Mouse (Mus musculus) layer of hippocampus, adult 2 months (tissue): Measurements from ENCODE around the gene Hoxa1. TPM values are rescaled to one million over a fixed set of nuclear protein-coding genes. Genes with fewer than 3 reads are reported as not detected.

Experiments
- DNase-seq, 2 experiments: peaks; one replicate each; pipeline ENCODE4 v3.0.0; 2022; ENCODE audit warnings: low spot score in 2 of 2
- H3K27ac ChIP-seq: fragments of 200-600 bp; 2 replicates; pipeline ENCODE4 v1.8.1; 2022
- H3K4me3 ChIP-seq: fragments of 200-600 bp; 2 replicates; pipeline ENCODE4 v1.8.1; 2022; ENCODE audit warnings: mild to moderate bottlenecking
- CTCF ChIP-seq: fragments of 200-600 bp; conservative IDR thresholded peaks from 2 replicates; pipeline ENCODE4 v1.8.1; 2022; ENCODE audit warnings: antibody characterized with exemption, mild to moderate bottlenecking, moderate library complexity
- total RNA-seq, 2 experiments: library from RNA; stranded (reverse); gene quantifications; 2 replicates each; pipeline ENCODE4 v1.2.3; 2021

The Hoxa1 gene
- total RNA-seq, 2 experiments from 2014 or later, result not detected

DNA sequence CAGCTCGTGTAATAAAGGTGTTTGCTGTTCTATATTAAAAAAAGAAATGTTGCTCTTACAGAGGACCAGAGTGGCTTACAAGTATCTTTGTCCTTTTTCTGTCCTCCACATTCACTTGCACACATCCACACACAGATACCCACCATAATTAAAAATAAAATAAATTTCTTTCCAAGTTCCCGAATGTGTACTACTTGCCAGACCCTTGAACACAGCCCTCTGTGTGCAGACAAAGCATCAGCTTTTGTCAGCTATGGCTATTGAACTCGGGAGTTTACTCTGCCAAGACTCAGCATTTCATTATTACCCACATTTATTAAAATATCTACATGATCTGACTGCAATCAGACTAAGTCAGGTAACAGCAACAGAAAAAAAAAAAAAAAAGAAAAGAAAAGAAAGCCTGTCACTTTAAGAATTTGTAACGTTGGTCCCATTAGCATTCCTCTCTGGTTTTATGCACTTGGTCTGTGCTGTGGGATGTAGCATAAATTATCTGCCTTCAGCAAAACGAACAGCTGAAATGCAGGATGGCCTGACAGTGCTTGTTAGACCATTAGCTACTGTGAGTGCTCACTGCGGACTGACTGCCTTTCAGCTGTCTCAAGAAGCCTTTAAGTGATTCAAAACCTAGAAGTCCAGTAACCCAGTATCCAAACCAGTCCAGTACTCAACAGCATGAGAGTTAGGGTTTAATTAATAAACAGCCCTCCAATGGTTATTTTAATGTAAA, 39.0 kb downstream of the Hoxa1 start:
- no peak overlapping the region for H3K4me3 ChIP-seq
- no peak for TF ChIP-seq CTCF
- peak; percentile 12 to 15 for DNase-seq
- H3K27ac ChIP-seq, result peak overlapping the region; percentile 32; the same call in 1 of the 2 replicates

DNA sequence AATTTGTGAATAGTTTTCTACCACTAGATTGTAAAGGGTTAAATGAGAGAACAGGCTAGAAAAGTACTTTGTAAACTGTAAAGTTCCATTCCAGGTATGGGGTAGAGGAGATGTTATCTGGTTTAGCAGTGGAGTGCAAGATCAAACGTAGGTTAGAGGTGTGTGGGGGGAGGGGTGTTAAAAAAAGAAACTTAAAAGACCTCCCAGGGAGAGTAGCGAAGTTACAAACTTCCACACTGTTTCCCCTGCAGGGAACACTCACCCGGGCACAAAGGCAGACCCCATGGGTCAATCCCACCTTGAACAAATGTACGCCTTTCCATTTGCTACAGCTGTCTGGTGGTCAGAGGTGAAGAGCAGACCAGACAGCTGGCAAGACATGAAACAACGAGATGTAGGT, 42.2 kb downstream of the Hoxa1 start:
- TF ChIP-seq CTCF, result no peak
- no peak for DNase-seq
- H3K27ac ChIP-seq, result no peak overlapping the region
- no peak overlapping the region for H3K4me3 ChIP-seq

GRCm38 (mm10) chr6:52111846-52112245, 46.3 kb downstream of the Hoxa1 start:
- H3K27ac ChIP-seq, result no peak overlapping the region
- H3K4me3 ChIP-seq, result no peak overlapping the region
- no peak for TF ChIP-seq CTCF
- DNase-seq, result no peak

- Histone ChIP-seq H3K4me3 (no peak overlapping the region), H3K27ac (no peak overlapping the region)
- DNase-seq, result no peak
- no peak; the same call in 1 of the 2 replicates for TF ChIP-seq CTCF
Measured at GRCm38 (mm10) chr6:52107400-52107799, 50.7 kb downstream of the Hoxa1 start.

GRCm38 (mm10) chr6:52106716-52107115, 51.4 kb downstream of the Hoxa1 start:
- Histone ChIP-seq H3K27ac (no peak overlapping the region), H3K4me3 (no peak overlapping the region)
- TF ChIP-seq CTCF, result no peak
- no peak for DNase-seq

DNA sequence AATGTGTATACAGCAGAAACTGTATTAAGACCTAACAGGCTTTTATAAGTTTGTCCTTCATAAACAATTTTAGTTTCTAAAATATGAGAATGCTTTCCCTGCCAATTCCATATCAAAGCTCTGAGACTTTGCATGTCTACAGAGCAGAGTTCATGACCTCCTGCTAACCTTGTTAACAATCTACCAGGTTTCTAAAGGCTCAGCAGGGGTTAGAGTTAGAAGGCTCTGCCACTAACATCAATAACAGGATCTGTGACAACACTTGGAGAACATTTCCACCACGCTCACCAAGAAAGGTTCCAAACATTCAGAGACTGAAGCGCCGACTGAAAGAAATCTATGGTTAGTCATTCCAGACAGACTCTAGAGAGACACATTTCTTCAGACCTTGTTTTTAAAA, 51.9 kb downstream of the Hoxa1 start:
- H3K4me3 ChIP-seq, result no peak overlapping the region
- DNase-seq, result no peak
- no peak overlapping the region for H3K27ac ChIP-seq
- no peak for TF ChIP-seq CTCF

Other genes with a start within 250 kb of the Hoxa1 start
- gene Skap2, start 145.8 kb downstream of the Hoxa1 start, total RNA-seq, result 10 to 100 TPM; 14.1 to 15.7 TPM
- not detected for gene Hoxa2, start 6.5 kb upstream of the Hoxa1 start, total RNA-seq
- gene 5730596B20Rik, start 19.2 kb upstream of the Hoxa1 start, total RNA-seq, result not detected
- gene Hoxa4, start 33.4 kb upstream of the Hoxa1 start, total RNA-seq, result not detected
- gene Hoxa5, start 46.3 kb upstream of the Hoxa1 start, total RNA-seq, result not detected
- not detected for gene Hoxa6, start 50.4 kb upstream of the Hoxa1 start, total RNA-seq
- gene Hoxa3, start 55.0 kb upstream of the Hoxa1 start, total RNA-seq, result not detected
- gene Gm28308, start 55.0 kb upstream of the Hoxa1 start, total RNA-seq, result not detected
- gene Hoxa7, start 63.5 kb upstream of the Hoxa1 start, total RNA-seq, result not detected
- gene Hoxa9, start 72.8 kb upstream of the Hoxa1 start, total RNA-seq, result not detected
- gene Hoxa10, start 82.5 kb upstream of the Hoxa1 start, total RNA-seq, result not detected
- not detected for gene Hoxa11, start 87.5 kb upstream of the Hoxa1 start, total RNA-seq
- gene Hoxa13, start 102.6 kb upstream of the Hoxa1 start, total RNA-seq, result not detected
- gene Evx1, start 155.2 kb upstream of the Hoxa1 start, total RNA-seq, result not detected